Mouse (Mus musculus) thymus, adult 2 months (tissue): ENCODE results near the gene Pfn1.

ENCODE experiments used
- CTCF ChIP-seq: fragments of 200-500 bp; IDR thresholded peaks from 2 replicates; pipeline ENCODE4 v1.5.1; 2012; ENCODE audit warnings: mild to moderate bottlenecking, control low read depth, low read length, moderate library complexity, borderline replicate concordance; ENCODE audit not compliant: control insufficient read depth, poor library complexity, insufficient read depth; ENCODE audit errors: extremely low read depth
- POLR2A ChIP-seq: fragments of 200-500 bp; IDR thresholded peaks from 2 replicates; pipeline ENCODE4 v1.6.1; 2012; ENCODE audit warnings: mild to moderate bottlenecking, low read length, control low read depth, moderate library complexity; ENCODE audit not compliant: control insufficient read depth, poor library complexity, insufficient read depth; ENCODE audit errors: extremely low read depth

GRCm38 (mm10) chr11:70654923-70655570 lies 603 bp upstream of the Pfn1 start:
- peak; percentile 78 for TF ChIP-seq POLR2A
- TF ChIP-seq CTCF = no peak
